Mouse (Mus musculus): ENCODE measurements around the gene Tent5c.
"Not testable (repeated sequence)": the region's sequence is repeated elsewhere in the genome, so short reads cannot be mapped to it uniquely, and the experiment has no call there.

The Tent5c gene

DNA sequence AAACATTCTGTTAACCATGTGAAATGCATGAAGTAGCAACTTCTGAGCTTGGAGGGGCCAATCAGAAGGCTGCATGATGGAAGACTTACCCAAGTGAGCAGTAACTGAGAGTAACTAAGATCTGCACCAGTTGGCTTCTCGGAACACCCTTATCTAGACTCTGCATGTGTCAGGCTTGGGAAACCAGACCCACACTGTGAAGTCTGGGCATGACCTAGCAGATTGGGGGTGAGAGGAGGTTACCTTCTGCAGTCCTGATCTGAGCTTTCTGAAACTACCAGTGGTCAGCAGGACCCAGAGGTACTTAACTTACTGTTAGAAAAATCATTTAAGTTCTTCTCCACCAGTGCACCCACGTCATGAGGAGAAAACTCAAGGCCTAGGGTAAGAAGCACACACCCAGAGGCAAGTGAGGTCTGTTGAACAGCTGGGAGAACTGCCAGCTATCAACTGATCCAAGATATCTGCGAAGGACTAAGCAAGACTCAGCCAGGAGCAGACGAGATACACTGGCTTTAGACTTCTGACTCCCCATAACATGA is 50.6 kb downstream of the Tent5c start:
- DNase-seq (ENCODE audit: low spot score): no peak

DNA sequence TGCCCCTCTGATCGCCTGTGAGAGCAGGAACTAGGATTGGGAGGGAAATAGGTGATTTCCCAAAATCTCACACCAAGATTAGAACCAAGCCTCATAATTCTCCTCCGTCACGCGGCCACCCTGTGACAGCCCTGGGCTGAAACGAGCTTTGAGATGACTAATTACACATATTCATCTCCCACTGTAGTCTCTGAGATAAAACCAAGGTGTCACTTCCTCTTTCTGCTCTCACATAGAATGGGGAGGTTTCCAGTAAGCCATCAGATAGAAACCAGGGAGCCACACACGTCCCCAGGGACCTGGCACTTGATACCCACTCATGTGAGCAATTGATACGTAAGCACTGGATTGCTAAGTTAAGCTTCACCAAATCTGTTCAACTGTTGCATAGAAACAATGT is 52.4 kb downstream of the Tent5c start:
- no peak for DNase-seq (ENCODE audit: low spot score)

DNA sequence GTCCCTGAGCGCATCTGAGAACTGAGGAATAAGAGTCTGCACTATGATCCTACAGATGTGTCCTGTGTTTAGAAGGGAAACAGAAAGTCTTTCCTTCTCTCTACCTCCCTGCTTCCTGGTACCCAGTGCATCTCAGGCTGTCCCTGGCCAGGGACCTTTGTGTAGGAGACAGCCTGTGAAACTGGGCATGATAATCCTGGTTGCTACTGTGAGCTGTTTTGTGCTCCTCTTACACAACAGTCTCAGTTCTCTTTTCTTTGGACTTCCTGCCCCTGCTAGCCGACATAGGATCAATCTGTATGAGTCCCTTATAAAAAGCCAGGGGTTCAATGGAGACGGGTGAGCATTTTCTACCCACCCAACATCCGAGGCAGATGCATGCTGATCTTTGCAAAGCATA is 57.4 kb downstream of the Tent5c start:
- no peak for DNase-seq (ENCODE audit: low spot score)

DNA sequence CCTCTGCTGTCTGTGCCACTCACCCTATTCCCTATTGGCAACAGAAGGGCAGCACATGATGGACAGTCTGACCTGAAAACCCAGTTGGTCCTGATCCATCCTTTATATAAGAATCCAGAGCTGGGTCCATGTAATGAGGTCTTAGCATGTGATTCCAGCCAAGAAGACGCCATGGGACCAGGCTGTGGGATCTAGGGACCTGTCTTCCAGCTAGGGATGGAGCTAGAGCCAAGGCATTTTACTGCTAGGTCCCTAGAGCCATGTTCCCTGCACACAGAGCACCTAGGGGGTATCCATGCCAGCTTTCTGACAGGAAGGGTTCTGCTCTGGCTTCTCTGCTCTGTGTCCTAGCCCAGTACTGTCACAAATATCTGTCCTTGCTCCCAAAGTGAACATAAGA is 58.4 kb downstream of the Tent5c start:
- no peak for DNase-seq (ENCODE audit: low spot score)

DNA sequence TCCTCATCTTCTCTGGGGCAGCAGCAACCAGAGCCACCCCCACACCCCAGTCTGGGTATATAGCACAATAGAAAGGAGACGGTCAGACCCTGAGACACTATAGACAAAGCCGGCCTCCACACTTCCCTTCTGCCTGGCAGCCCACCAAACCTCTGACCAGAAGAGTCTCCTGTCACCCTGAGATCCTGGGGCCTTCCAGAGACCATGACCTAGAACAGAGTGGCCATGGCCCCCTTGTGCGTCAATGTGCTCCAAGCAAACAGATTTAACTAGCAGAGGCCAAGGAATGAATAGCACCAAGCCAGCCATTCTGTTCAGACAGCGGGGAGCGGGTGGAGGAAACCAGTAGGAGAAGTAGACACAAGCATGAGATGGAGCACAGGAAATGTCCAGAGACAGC is 59.0 kb downstream of the Tent5c start:
- DNase-seq (ENCODE audit: low spot score): no peak

DNA sequence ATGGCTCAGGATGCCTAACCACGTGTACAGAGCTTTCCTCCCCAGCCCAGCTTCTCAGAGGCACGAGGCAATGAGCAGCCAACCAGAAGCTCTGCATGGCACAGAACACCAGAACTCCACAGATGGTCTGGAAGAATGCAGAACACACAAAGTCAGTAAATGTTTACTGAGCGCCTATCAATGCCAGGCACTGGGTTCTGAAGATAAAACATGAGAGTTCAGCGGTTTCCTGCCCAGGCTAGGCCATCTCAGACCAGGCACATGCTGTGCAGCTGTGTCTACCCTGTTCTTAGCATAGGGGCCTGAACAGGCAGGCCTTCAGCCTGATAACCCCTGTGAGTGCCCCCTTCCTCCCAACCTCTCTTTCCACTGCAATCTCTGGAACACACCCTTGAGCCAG is 59.5 kb downstream of the Tent5c start:
- DNase-seq (ENCODE audit: low spot score): no peak

GRCm38 (mm10) chr3:100427548-100427947 is 61.6 kb downstream of the Tent5c start:
- no peak for DNase-seq (ENCODE audit: low spot score)

DNA sequence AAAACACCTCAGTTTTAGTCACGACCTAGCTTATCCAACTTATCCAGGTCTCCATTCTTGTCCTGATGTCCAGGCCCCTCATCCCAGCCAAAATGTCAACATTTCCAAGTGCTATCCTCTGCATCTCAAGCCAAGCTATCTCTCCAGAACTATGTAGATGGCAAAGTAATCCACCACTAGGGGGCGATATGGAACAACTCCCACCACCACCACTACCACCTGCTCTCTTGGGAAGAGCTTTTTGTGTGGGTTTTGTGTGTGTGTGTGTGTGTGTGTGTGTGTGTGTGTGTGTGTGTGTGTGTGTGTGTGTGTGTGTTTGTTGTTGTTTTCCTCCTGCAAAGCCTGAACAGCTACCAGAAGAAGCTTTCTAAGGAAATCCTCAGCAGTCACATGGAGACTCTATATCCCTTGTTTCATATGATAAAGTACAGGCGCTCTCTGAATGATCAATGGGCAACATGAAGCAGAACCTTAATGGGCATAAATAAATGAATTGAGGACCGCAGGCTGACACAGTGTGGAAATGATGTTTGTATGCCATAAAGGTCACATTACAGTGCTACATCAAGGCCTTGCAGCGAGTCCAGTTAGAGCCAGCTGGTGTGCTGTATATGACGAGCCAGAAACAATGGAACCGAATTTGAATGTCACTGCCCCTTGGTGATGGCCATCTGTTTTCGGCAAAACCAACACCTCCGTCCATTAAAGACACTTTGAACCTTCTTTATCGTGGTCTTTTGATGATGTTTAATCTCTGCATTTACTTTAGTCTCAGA is 66.5 kb downstream of the Tent5c start:
- DNase-seq (ENCODE audit: low spot score): no peak

- DNase-seq (ENCODE audit: low spot score): no peak
Observed at GRCm38 (mm10) chr3:100421354-100421753, 67.8 kb downstream of the Tent5c start.

DNA sequence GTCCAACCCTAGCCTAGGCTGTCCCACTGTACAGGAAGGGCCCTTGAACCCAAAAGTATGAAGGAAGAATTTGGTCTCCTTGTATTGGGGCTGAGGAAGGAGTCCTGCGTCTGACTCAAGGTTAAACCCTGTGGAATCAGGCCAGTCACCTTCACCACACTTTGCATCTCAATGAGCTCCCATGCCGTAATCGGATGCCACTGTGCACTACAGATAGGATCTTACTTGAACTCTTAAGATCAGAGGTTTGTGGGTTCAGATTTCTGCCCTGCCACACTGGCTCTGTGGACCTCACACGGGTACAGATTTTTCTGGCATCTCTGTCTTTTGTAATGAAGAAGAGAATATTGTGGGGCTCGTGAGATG is 68.5 kb downstream of the Tent5c start:
- DNase-seq (ENCODE audit: low spot score): no peak

- no peak for DNase-seq (ENCODE audit: low spot score)
Observed at GRCm38 (mm10) chr3:100419962-100420690, 69.0 kb downstream of the Tent5c start.

GRCm38 (mm10) chr3:100418387-100418786 is 70.7 kb downstream of the Tent5c start:
- DNase-seq (ENCODE audit: low spot score): no peak

DNA sequence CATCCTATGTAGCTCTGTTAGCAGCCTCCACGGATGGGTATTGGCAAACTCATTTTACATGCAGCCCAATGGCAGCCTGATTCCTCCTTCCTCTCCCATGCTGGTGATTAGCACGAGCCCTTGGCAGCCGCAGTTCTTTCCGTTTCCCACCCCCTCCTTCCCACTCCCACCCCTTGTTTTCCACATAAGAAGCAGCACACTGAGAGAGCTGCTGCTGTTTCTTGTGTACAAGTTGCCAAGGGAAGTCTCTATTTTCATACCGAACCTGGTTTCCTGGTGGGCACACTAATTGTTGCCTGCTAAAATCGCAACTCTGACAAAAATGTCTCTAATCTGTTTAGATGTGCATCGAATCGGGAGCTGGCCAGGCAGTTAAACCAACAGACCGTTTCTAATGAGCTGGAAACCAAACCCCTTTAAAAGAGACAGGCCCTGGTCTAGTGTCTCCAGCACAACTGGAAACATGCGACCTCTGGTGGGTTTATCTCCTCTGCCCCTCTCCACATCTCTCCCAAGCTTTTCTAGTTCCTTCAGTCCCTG is 71.3 kb downstream of the Tent5c start:
- no peak for DNase-seq (ENCODE audit: low spot score)

DNA sequence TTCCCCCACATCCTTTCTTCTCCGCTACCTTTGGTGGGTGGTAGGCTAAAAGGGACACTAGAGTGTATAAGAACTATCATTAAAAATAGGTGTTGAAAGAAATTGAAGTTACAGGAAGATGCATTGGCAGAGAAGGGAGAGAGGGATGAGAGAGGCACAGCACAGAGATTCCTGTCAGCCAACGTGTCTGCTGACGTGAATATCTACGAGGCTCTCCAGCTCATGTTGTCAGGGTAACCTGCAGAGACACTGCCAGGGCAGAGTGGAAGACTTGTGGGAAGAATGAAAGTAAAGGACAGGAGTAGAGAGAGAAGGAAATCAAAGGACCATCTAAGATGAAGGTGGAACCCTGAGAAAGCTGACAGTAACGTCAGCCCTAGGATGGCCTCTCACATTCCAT is 73.5 kb downstream of the Tent5c start:
- DNase-seq (ENCODE audit: low spot score): no peak

DNA sequence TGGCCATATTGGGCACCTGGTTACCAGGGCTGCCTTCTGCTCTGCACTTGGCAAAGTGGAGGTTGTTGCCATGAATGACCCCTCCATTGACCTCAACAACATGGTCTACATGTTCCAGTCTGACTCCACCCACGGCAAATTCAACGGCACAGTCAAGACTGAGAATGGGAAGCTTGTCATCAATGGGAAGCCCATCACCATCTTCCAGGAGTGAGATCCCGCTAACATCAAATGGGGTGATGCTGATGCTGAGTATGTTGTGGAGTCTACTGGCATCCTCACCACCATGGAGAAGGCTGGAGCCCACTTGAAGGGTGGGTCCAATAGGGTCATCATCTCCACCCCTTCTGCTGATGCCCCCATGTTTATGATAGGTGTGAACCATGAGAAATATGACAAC is 75.5 kb downstream of the Tent5c start:
- not testable (repeated sequence) for DNase-seq (ENCODE audit: low spot score)

DNA sequence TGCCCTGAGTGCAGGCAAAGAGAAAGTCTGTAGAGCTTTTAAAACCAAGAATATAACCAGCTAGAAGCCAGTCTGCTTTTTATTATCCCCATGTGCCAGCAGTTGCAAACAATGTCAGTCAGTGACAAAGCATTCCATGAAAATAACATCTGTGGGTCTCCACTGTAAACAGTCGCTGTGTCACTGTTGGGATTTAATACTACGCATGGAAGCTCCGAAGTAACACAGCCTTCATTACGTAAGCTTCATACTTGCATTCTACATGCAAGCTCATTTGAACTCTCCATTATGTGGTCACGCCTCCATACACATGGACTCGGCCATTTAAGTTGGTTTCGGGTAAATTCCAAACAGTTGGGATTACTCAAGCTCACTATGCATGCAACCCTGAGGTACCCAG is 77.2 kb downstream of the Tent5c start:
- DNase-seq (ENCODE audit: low spot score): no peak

GRCm38 (mm10) chr3:100409280-100409679 is 79.8 kb downstream of the Tent5c start:
- no peak for DNase-seq (ENCODE audit: low spot score)

DNA sequence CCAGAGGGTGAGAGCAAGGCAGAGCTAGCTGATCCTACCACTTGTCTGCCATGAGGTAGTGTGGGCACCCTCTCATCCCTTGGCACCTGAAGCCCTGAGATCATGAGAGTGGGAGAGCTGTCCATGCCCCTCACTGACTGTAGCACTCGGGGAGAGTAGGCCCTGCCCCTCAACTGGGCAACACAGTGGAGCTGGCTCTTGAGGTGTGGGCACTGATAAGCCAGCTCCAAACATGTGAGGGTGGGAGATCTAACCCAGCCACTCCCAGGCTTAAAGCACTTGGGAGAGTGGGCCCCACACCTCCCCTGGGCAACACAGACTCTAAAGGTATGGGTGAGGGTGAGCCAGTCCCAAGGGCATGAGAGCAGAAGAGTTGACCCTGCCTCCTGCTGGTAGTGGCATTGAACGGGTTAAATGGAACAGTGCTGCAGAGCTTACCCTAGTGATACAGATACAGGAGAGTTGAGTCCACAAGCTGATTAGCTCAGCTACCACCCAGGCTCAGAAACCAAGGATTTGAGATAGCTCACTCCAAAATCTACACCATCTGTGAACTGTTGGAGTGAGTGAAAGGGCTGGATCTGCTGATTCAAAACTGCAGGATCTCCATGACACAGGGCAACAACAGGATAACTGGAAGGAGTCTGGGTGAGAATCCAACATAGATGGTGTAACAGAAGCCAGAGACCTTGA is 80.6 kb downstream of the Tent5c start:
- no peak for DNase-seq (ENCODE audit: low spot score)

GRCm38 (mm10) chr3:100402656-100403055 is 86.5 kb downstream of the Tent5c start:
- no peak for DNase-seq (ENCODE audit: low spot score)
